Mouse (Mus musculus) brain, embryonic 14.5 days (tissue): ENCODE measurements at regions not wholly inside any gene's neighbourhood (a gene's known extent, or its start where the extent isn't known, plus 50 kb on each side); places are given as distances from the start of the nearest gene placed in this dataset.
"Not testable (repeated sequence)": the region's sequence is repeated elsewhere in the genome, so short reads cannot be mapped to it uniquely, and the experiment has no call there.

ENCODE experiments used
- DNase-seq: peaks from one replicate; pipeline ENCODE4 v3.0.0-alpha.2; 2011; ENCODE audit warnings: low read depth
- CTCF ChIP-seq: fragments of 200-500 bp; IDR thresholded peaks from 2 replicates; pipeline ENCODE4 v1.5.1; 2012; ENCODE audit warnings: inconsistent platforms, mild to moderate bottlenecking, moderate library complexity, borderline replicate concordance; ENCODE audit not compliant: insufficient read depth, insufficient read length; ENCODE audit errors: extremely low read depth
- POLR2A ChIP-seq: fragments of 200-500 bp; IDR thresholded peaks from 2 replicates; pipeline ENCODE4 v1.6.1; 2012; ENCODE audit warnings: mild to moderate bottlenecking, inconsistent platforms, borderline replicate concordance; ENCODE audit not compliant: poor library complexity, insufficient read depth, insufficient read length, severe bottlenecking; ENCODE audit errors: extremely low read depth

DNA sequence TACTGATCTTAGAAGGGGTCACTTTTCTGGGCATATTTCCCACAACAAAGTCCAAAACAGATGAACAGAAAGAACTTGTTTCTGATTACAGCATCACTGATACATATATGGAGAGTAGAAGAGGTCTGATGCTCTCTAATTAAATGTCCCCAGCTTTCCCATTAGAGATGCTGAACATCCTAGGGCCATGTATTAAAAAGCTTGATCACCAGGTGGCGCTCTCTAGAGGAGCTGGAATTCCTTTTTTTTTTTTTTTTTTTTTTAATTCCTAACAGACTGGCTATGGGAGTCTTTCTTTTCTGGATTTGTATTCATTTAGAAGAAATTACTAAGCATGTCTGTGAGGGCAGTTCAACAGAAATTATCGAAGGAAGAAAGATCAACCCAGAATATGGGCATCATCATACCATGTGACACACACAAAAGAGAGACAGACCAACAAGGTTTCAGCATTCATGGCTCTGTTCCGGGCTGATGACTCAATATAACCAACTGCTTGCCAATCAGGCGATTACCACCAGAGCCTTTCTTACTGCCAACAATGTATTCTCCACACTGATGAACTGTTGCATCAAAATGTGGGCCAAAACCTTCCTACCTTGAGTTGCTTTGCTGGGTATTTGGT, 581.5 kb upstream of the Chrm3 start:
- DNase-seq: peak; percentile 40
- TF ChIP-seq POLR2A (no peak), CTCF (peak; percentile 27; the same call in 1 of the 2 replicates)

DNA sequence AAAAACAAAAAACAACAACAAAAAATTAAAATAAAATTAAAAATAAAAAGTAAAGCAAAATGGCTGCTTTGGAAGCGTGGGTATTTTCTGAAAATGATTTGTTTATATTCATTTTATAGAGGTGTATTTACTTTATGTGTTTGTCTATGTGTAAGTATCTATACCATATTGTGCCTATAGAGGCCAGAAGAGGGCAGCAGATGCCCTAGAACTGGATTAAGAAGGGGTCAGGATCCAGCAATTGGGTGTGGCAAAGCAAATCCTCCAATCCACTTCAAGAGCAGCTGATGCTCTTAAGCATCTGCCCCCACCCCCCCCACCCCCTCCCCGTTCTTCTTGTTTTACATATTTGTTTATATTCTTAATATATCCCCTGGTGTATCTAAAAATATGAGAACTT, 577.6 kb upstream of the Chrm3 start:
- no peak for DNase-seq
- no peak for TF ChIP-seq POLR2A
- no peak for TF ChIP-seq CTCF

DNA sequence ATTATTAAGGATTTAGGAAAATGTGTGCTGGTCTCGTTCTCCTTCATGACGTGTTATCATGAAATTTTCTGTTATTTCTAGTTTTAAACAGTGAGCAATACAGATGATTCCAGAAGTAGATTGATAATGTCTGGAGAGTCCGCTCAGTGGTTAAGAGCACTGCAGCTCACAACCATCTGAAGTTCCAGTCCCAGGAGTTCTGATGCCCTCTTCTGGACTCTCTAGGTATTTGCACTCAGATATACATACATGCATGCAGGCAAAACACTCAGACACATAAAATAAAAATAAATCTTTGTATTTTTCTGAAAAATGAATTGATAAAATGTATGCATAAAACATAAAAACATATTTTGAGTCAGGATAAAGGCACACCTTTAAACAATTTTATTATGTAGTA, 570.1 kb upstream of the Chrm3 start:
- DNase-seq: no peak
- TF ChIP-seq CTCF (peak; percentile 23; the same call in 1 of the 2 replicates), POLR2A (no peak)

DNA sequence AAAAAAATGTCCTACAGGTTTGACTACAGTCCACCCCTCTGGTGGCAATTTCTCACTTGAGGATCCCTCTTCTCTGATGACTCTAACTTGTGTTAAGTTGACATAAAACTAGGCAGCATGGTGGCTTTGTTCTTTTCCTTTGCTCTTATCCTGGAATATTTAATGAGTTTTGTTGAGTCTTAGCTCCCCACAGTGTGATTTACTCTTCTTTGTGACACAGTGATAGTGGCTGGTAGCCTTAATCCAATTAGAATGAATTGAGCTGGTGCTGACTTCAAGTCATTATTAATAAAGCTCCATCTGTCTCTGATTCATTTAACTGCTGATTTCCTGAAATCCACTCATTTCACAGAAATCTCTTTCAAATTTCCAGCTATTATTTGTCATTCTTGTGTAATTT, 553.7 kb upstream of the Chrm3 start:
- TF ChIP-seq POLR2A: no peak
- no peak for TF ChIP-seq CTCF
- peak; percentile 40 for DNase-seq

DNA sequence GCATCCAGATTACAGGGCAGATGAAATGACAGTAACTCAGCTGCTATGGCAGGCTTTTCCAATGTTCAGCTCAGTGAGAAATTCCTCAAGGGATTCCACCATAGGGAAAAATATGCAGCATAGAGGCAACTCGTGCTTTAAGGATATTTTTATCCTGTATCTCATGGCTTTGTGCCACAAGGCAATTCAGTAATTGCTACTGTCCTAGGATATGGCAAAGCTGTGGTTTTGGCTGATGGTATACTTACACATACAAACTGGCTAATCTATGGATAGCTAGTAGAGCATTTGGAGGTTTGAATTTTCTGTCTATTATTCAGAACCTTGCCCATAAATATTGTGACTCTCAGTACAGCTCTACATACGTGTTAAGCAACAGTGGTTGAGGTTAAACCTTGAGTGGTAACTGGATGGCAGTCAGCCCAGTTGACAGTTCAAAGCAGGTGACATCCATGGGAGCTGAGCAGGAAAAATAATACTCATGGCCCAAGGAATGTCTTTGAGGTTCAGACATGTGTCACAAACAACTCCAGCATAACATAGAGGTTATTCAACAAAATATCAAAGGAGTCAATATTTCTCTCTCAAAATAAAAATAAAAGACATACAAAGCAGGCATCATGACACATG, 548.6 kb upstream of the Chrm3 start:
- peak; percentile 48 for DNase-seq
- TF ChIP-seq CTCF (no peak), POLR2A (no peak)

DNA sequence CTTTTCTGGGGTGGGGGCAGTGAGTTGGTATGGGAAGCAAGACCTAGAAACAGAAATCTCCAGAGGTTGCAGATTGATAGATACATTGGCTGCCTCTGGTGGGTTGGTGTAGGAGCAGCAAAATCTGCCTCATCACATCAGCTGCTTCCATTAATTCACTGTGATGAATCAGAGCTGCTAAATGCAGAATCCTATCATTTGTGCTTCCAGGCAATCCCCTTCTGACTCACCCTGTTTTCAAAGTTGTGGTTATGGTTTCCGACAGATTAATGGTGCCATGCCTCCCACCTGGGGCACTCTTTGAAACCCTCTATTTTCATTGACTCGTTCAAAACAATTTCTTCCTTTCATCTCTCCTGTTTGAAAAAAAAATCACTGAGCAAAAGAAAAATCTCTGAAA, 507.2 kb upstream of the Chrm3 start:
- TF ChIP-seq POLR2A (no peak), CTCF (no peak)
- peak; percentile 22 for DNase-seq

DNA sequence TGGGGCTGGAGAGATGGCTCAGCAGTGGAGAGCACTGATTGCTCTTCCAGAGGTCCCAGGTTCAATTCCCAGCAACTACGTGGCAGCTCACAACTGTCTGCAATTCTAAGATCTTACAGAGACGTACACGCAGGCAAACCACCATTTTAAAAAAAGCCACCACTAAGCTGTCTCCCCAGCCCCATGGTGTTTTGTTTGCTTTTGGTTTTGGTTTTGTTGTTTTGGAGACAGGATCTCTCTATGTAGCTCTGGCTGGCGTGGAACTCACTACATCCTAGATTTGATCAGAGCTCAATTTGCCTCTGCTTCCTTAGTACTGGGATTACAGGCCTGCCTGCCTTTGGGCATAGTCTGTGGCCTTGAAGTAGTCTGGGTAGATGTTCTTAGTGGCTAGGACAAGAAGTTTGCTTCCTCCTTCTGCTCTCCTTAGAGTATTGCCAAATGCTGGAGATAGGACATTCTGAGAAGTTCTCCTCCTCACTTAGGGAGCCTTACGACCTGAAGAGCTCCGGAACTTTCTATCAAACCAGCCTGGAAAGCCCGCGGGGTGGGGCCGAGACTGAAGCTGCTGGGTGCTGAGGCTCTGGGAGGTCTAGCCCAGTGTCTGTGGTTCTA, 495.4 kb upstream of the Chrm3 start:
- DNase-seq: not testable (repeated sequence)

DNA sequence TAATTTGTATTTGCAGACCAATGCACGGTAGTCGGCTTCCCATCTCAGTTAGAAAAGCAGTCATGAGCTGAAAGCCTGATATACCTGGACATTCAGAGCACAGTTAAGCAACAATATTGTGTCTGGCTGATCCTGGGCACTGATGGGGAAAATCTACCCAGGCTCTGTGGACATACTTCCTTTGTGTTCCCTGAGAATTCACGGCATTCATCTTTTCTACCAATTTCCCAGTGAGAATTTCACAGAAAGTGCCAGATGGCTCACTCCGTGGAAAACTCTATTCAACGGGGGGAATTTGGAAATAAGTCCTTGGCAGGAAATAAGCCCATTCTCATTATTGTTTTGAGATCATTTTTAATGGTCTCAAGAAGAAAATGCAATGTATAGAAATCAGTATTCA, 484.6 kb upstream of the Chrm3 start:
- DNase-seq: peak; percentile 54
- TF ChIP-seq CTCF (no peak), POLR2A (no peak)

DNA sequence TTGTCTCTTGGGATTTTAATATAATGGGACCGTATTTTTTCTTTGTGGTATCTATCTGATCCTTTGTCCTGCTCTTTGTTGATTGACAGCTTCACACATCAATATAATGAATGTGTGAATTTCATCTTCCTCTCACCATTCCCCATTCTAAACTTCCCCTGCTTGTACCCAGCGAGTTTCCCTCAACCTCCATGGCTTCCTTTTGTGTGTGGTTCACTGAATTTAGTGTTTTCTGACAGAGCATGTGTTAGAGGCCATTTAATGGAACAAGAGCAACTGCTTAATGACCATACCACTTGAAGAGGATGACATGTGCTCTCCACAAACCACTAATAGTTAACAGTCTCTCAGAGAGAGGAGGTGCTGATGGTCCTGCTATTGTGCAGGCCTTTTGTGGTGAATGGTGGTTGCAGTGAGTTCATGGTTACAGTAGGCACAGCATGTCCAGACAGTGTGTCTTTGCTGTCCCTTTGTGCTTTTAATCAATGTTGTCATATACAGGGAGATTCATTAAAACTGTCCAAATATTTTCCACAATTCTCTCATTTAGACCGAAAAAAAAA, 438.8 kb upstream of the Chrm3 start:
- DNase-seq: peak; percentile 12
- TF ChIP-seq CTCF: no peak
- no peak for TF ChIP-seq POLR2A
